Mouse (Mus musculus): ENCODE results near the gene Tifab. TPM values are rescaled to one million over a fixed set of nuclear protein-coding genes. Genes with fewer than 3 reads are reported as not detected.

Gene Tifab
- polyA plus RNA-seq, 1 experiment from 2014 or later = 1.3 TPM

Other genes starting within 250 kb of the Tifab start
- gene H2afy, start 42.5 kb downstream of the Tifab start, polyA plus RNA-seq (2016; fragmentation: Nextera tagmentation; extraction: Ambion mirVana) = 607 and 623 TPM in 2 replicates
- gene Neurog1, start 73.3 kb upstream of the Tifab start, polyA plus RNA-seq (2016; fragmentation: Nextera tagmentation; extraction: Ambion mirVana) = not detected in 2 replicates
- 342 and 397 TPM in 2 replicates for gene Cxcl14, start 117.7 kb upstream of the Tifab start, polyA plus RNA-seq (2016; fragmentation: Nextera tagmentation; extraction: Ambion mirVana)
- gene Gm3045, start 247.7 kb upstream of the Tifab start, polyA plus RNA-seq (2016; fragmentation: Nextera tagmentation; extraction: Ambion mirVana) = not detected in 2 replicates